In genomic region chr10:126919067-126919466, GRCm38 (mm10) we compare ENCODE assay signal across 8 mouse cellular contexts. TPM values are rescaled to one million over a fixed set of nuclear protein-coding genes. Genes with fewer than 3 reads are reported as not detected.
DNase-seq lines count a peak whose midpoint lies in the region; ATAC-seq lines count a peak whose summit lies in the region.

No protein-coding gene starts in this region.

- ATAC-seq in activated CD4-positive, CD25-positive, alpha-beta regulatory T cell, adult 4 months: peak; percentile 98
- ATAC-seq in common myeloid progenitor, adult 5-6 weeks (replicated peaks; ENCODE audit: low read depth, poor library complexity, severe bottlenecking): peak; percentile 100
- peak; percentile 96 for ATAC-seq in inflammation-experienced regulatory T-cells, adult 6 months
- peak; percentile 93 for ATAC-seq in megakaryocyte-erythroid progenitor cell, adult 5-6 weeks (replicated peaks; ENCODE audit: low FRiP score, low TSS enrichment, poor library complexity, severe bottlenecking)

- DNase-seq in gastrocnemius, adult 8-10 months (ENCODE audit: low spot score in 2 of 2): peak; percentile 82 to 86
- peak; percentile 72 to 95 for DNase-seq in left cerebral cortex, adult 9 months (ENCODE audit: low spot score in 2 of 2)
- DNase-seq in right cerebral cortex, postnatal 25 days: peak; percentile 89
- DNase-seq in urinary bladder, postnatal 36 days (ENCODE audit: low spot score in 2 of 2): peak; percentile 90 to 91

RNA-seq across cellular contexts. Expression of gene Atp23, which starts 17.9 kb away (rescaled TPM):
- polyA plus RNA-seq in activated CD4-positive, CD25-positive, alpha-beta regulatory T cell, adult 4 months (2017; shearing (Covaris generic)): 1 to 10 TPM; 5.9 to 6.9 TPM
- 8.4 and 11.3 TPM in 2 replicates for total RNA-seq in common myeloid progenitor, adult 5-6 weeks (2017)
- 1 to 10 TPM; 1.4 to 2.5 (median 1.4) TPM for total RNA-seq in gastrocnemius, adult 8-10 months (2022)
- polyA plus RNA-seq in inflammation-experienced regulatory T-cells, adult 6 months (2017; shearing (Covaris generic)): 1 to 10 TPM; 3.4 to 7.5 (median 5.1) TPM
- total RNA-seq in megakaryocyte-erythroid progenitor cell, adult 5-6 weeks (2014; fragmentation: Nextera tagmentation): 16.0 and 28.8 TPM in 2 replicates
- 5.8 and 16.2 TPM in 2 replicates for total RNA-seq in megakaryocyte-erythroid progenitor cell, adult 5-6 weeks (2017)

RNA-seq across cellular contexts. Expression of gene Ctdsp2, which starts 59.5 kb away (rescaled TPM):
- polyA plus RNA-seq in activated CD4-positive, CD25-positive, alpha-beta regulatory T cell, adult 4 months (2017; shearing (Covaris generic)): 10 to 100 TPM; 29.8 to 35.8 TPM
- 33.9 and 42.8 TPM in 2 replicates for total RNA-seq in common myeloid progenitor, adult 5-6 weeks (2017)
- total RNA-seq in gastrocnemius, adult 8-10 months (2022): 100 to 1,000 TPM; 103 to 118 (median 106) TPM
- 10 to 100 TPM; 26.2 to 47.1 (median 38.5) TPM for polyA plus RNA-seq in inflammation-experienced regulatory T-cells, adult 6 months (2017; shearing (Covaris generic))
- 54.7 and 56.7 TPM in 2 replicates for total RNA-seq in megakaryocyte-erythroid progenitor cell, adult 5-6 weeks (2014; fragmentation: Nextera tagmentation)
- 18.3 and 24.7 TPM in 2 replicates for total RNA-seq in megakaryocyte-erythroid progenitor cell, adult 5-6 weeks (2017)

Comparison
In these comparisons a context has a peak if more than half of its experiments do, and no peak if none do; other contexts are left out.
1. Peak in every context shown above with its lines: DNase-seq and ATAC-seq.